Mouse (Mus musculus): ENCODE data around the gene Serpinb13. TPM values are rescaled to one million over a fixed set of nuclear protein-coding genes. Genes with fewer than 3 reads are reported as not detected.

Gene Serpinb13
- polyA plus RNA-seq (2014; fragmentation: Illumina TruSeq; extraction: RNeasy Lipid Tissue Mini Kit (QIAGEN cat#74804); ENCODE audit: low read depth, low replicate concordance), result not detected

GRCm38 (mm10) chr1:106980684-106981083 is at the start of gene Serpinb13:
TSS of gene Serpinb13 (plus strand) at chr1:106980984.

GRCm38 (mm10) chr1:106934265-106934664 is 46.5 kb upstream of the Serpinb13 start, which contains the start of gene Serpinb12:
TSS of gene Serpinb12 (plus strand) at chr1:106934449.

Other genes starting within 250 kb of the Serpinb13 start
- 3.0 TPM for gene Kdsr, start 221.3 kb upstream of the Serpinb13 start, polyA plus RNA-seq (2014; fragmentation: Illumina TruSeq; extraction: RNeasy Lipid Tissue Mini Kit (QIAGEN cat#74804); ENCODE audit: low read depth, low replicate concordance)
- 28.2 TPM for gene Vps4b, start 184.3 kb upstream of the Serpinb13 start, polyA plus RNA-seq (2014; fragmentation: Illumina TruSeq; extraction: RNeasy Lipid Tissue Mini Kit (QIAGEN cat#74804); ENCODE audit: low read depth, low replicate concordance)
- not detected for gene Serpinb5, start 119.8 kb upstream of the Serpinb13 start, polyA plus RNA-seq (2014; fragmentation: Illumina TruSeq; extraction: RNeasy Lipid Tissue Mini Kit (QIAGEN cat#74804); ENCODE audit: low read depth, low replicate concordance)
- gene Serpinb12, start 46.5 kb upstream of the Serpinb13 start, polyA plus RNA-seq (2014; fragmentation: Illumina TruSeq; extraction: RNeasy Lipid Tissue Mini Kit (QIAGEN cat#74804); ENCODE audit: low read depth, low replicate concordance), result not detected
- gene Serpinb3a, start 71.3 kb downstream of the Serpinb13 start, polyA plus RNA-seq (2014; fragmentation: Illumina TruSeq; extraction: RNeasy Lipid Tissue Mini Kit (QIAGEN cat#74804); ENCODE audit: low read depth, low replicate concordance), result not detected
- gene Serpinb3d, start 102.5 kb downstream of the Serpinb13 start, polyA plus RNA-seq (2014; fragmentation: Illumina TruSeq; extraction: RNeasy Lipid Tissue Mini Kit (QIAGEN cat#74804); ENCODE audit: low read depth, low replicate concordance), result not detected